Mouse (Mus musculus): Measurements from ENCODE around the gene Rnf207.
A peak's percentile ranks its signal among the peaks of the same experiment; 100 is the strongest.

Rnf207 gene

GRCm38 (mm10) chr4:152276389-152277347 is 42.1 kb downstream of the Rnf207 start:
- ATAC-seq (ENCODE audit: insufficient number of reproducible peaks, low FRiP score, low TSS enrichment): no peak

- ATAC-seq (ENCODE audit: insufficient number of reproducible peaks, low FRiP score, low TSS enrichment): no peak
Observed at GRCm38 (mm10) chr4:152274681-152275131, 44.1 kb downstream of the Rnf207 start.

GRCm38 (mm10) chr4:152273621-152274236 is 45.1 kb downstream of the Rnf207 start, which contains the start of gene Gpr153:
Gpr153 (plus strand) TSS chr4:152274232.
- no peak for ATAC-seq (ENCODE audit: insufficient number of reproducible peaks, low FRiP score, low TSS enrichment)

GRCm38 (mm10) chr4:152273191-152273590 is 45.6 kb downstream of the Rnf207 start:
- no peak for ATAC-seq (ENCODE audit: insufficient number of reproducible peaks, low FRiP score, low TSS enrichment)

GRCm38 (mm10) chr4:152272449-152273049 is 46.2 kb downstream of the Rnf207 start:
- ATAC-seq (ENCODE audit: insufficient number of reproducible peaks, low FRiP score, low TSS enrichment): no peak

GRCm38 (mm10) chr4:152272006-152272405 is 46.8 kb downstream of the Rnf207 start:
- ATAC-seq (ENCODE audit: insufficient number of reproducible peaks, low FRiP score, low TSS enrichment): no peak

GRCm38 (mm10) chr4:152271334-152271733 is 47.5 kb downstream of the Rnf207 start:
- ATAC-seq (ENCODE audit: insufficient number of reproducible peaks, low FRiP score, low TSS enrichment): no peak

- ATAC-seq (ENCODE audit: insufficient number of reproducible peaks, low FRiP score, low TSS enrichment): no peak
Observed at GRCm38 (mm10) chr4:152270599-152270998, 48.2 kb downstream of the Rnf207 start.

GRCm38 (mm10) chr4:152269967-152270366 is 48.8 kb downstream of the Rnf207 start:
- no peak for ATAC-seq (ENCODE audit: insufficient number of reproducible peaks, low FRiP score, low TSS enrichment)

GRCm38 (mm10) chr4:152267748-152268369 is 50.9 kb downstream of the Rnf207 start:
- peak; percentile 59; the same call in 1 of the 2 replicates for ATAC-seq (ENCODE audit: insufficient number of reproducible peaks, low FRiP score, low TSS enrichment)

GRCm38 (mm10) chr4:152266236-152266895 is 52.4 kb downstream of the Rnf207 start:
- ATAC-seq (ENCODE audit: insufficient number of reproducible peaks, low FRiP score, low TSS enrichment): no peak

- ATAC-seq (ENCODE audit: insufficient number of reproducible peaks, low FRiP score, low TSS enrichment): no peak
Observed at GRCm38 (mm10) chr4:152265791-152266190, 53.0 kb downstream of the Rnf207 start.

- no peak for ATAC-seq (ENCODE audit: insufficient number of reproducible peaks, low FRiP score, low TSS enrichment)
Observed at GRCm38 (mm10) chr4:152264867-152265568, 53.8 kb downstream of the Rnf207 start.

- ATAC-seq (ENCODE audit: insufficient number of reproducible peaks, low FRiP score, low TSS enrichment): no peak
Observed at GRCm38 (mm10) chr4:152264177-152264530, 54.6 kb downstream of the Rnf207 start.

GRCm38 (mm10) chr4:152263512-152264176 is 55.1 kb downstream of the Rnf207 start:
- no peak for ATAC-seq (ENCODE audit: insufficient number of reproducible peaks, low FRiP score, low TSS enrichment)

GRCm38 (mm10) chr4:152263089-152263488 is 55.7 kb downstream of the Rnf207 start:
- no peak for ATAC-seq (ENCODE audit: insufficient number of reproducible peaks, low FRiP score, low TSS enrichment)

- ATAC-seq (ENCODE audit: insufficient number of reproducible peaks, low FRiP score, low TSS enrichment): no peak
Observed at GRCm38 (mm10) chr4:152262187-152262586, 56.6 kb downstream of the Rnf207 start.

GRCm38 (mm10) chr4:152260451-152260850 is 58.3 kb downstream of the Rnf207 start:
- ATAC-seq (ENCODE audit: insufficient number of reproducible peaks, low FRiP score, low TSS enrichment): no peak

- peak; percentile 47; the same call in 1 of the 2 replicates for ATAC-seq (ENCODE audit: insufficient number of reproducible peaks, low FRiP score, low TSS enrichment)
Observed at GRCm38 (mm10) chr4:152257070-152257469, 61.7 kb downstream of the Rnf207 start.
